Mouse (Mus musculus) embryonic fibroblast, embryonic 13.5 days (primary cell): ENCODE measurements at regions not wholly inside any gene's neighbourhood (a gene's known extent, or its start where the extent isn't known, plus 50 kb on each side); places are given as distances from the start of the nearest gene placed in this dataset.

Experiments
- CTCF ChIP-seq: IDR thresholded peaks from 2 replicates; pipeline ENCODE4 v1.5.1; 2011; ENCODE audit warnings: mild to moderate bottlenecking, control low read depth, low read length, moderate library complexity, borderline replicate concordance; ENCODE audit not compliant: insufficient read depth
- POLR2A ChIP-seq: IDR thresholded peaks from 2 replicates; pipeline ENCODE4 v1.6.1; 2011; ENCODE audit warnings: low read depth, mild to moderate bottlenecking, control low read depth, low read length, moderate library complexity

- TF ChIP-seq POLR2A (no peak), CTCF (no peak)
These were observed 1423.7 kb downstream of the Gsdmc2 start for GRCm38 (mm10) chr15:62421073-62421851.
